Mouse (Mus musculus) hindbrain, embryonic 10.5 days (tissue): ENCODE results near the gene Ift122. TPM values are rescaled to one million over a fixed set of nuclear protein-coding genes. Genes with fewer than 3 reads are reported as not detected.

Source experiments
- DNase-seq: peaks from one replicate; pipeline ENCODE4 v3.0.0-alpha.2; 2017; ENCODE audit warnings: low spot score
- H3K27ac ChIP-seq: fragments of 300-500 bp; sonication (generic); 2 replicates; pipeline ENCODE4 v1.5.1; 2016; ENCODE audit warnings: mild to moderate bottlenecking, moderate library complexity
- H3K27me3 ChIP-seq: fragments of 300-500 bp; sonication (generic); 2 replicates; pipeline ENCODE4 v1.6.1; 2016; ENCODE audit warnings: mild to moderate bottlenecking; ENCODE audit not compliant: poor library complexity, insufficient read depth, severe bottlenecking
- H3K36me3 ChIP-seq: fragments of 300-500 bp; sonication (generic); 2 replicates; pipeline ENCODE4 v1.6.1; 2016; ENCODE audit warnings: mild to moderate bottlenecking, moderate library complexity
- H3K4me1 ChIP-seq: fragments of 300-500 bp; sonication (generic); replicated peaks from 2 replicates; pipeline ENCODE4 v1.6.1; 2016; ENCODE audit warnings: mild to moderate bottlenecking
- H3K4me3 ChIP-seq: fragments of 300-500 bp; sonication (generic); 2 replicates; pipeline ENCODE4 v1.5.1; 2016; ENCODE audit warnings: mild to moderate bottlenecking, moderate library complexity
- H3K9me3 ChIP-seq: fragments of 300-500 bp; sonication (generic); 2 replicates; pipeline ENCODE4 v1.6.1; 2016; ENCODE audit warnings: mild to moderate bottlenecking, moderate library complexity
- WGBS: fragments of 180-500 bp; shearing (Covaris S2); methylation state at CpG from one replicate; pipeline ENCODE4 v1.1.7; 2016; 5-methylcytosine and 5-hydroxymethylcytosine counted together
- polyA plus RNA-seq: library from polyadenylated mRNA; unstranded; fragments of >200 nt; fragmentation: Nextera tagmentation; extraction: Ambion mirVana; gene quantifications from 2 replicates; pipeline ENCODE4 v1.2.1, GENCODE M21; 2016

The Ift122 gene
- polyA plus RNA-seq, 1 experiment from 2014 or later = 28.8 TPM

DNA sequence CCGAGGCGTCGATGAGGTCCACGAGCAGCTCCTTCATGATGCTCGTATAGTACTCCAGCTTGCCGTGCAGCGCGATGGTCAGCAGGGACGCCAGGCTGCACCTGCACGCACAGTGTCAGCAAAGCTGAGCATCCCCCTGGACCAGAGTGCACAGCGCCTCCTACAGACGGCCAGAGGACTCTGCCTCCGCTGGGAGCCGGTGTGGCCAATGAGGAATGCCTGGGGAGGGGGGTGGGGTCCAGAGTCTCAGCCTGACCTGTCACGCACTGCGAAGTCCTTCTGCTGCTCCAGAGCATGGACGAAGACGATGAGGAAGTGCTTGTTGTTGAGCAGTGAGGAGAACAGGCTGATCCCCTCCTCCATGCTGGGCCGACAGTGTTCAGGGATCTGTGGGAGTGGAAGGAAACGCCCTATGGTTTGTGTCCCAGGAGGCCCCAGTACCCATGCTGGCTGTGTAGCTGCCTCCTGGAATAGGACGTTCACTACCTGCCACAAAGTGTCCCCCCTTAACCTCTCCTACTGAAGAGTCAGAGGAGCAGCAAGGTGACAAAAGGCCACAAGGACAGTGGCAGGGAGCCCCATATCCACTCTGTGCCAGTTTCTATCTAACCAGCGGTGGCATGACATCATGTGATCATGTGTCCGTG, 109.3 kb downstream of the Ift122 start:
- H3K27me3 ChIP-seq = peaks cover 11% of the 10 kb centered on the region; the same call in 1 of the 2 replicates
- H3K4me3 ChIP-seq = no peak overlapping the region
- no peak overlapping the region for H3K27ac ChIP-seq
- H3K4me1 ChIP-seq = peaks cover 49% of the 10 kb centered on the region
- no peaks in the 10 kb centered on the region for H3K9me3 ChIP-seq
- peak; percentile 50 for DNase-seq
- WGBS = 40% methylated on average over 23 of the region's 23 CpGs
- peaks cover 7% of the 10 kb centered on the region; the same call in 1 of the 2 replicates for H3K36me3 ChIP-seq

DNA sequence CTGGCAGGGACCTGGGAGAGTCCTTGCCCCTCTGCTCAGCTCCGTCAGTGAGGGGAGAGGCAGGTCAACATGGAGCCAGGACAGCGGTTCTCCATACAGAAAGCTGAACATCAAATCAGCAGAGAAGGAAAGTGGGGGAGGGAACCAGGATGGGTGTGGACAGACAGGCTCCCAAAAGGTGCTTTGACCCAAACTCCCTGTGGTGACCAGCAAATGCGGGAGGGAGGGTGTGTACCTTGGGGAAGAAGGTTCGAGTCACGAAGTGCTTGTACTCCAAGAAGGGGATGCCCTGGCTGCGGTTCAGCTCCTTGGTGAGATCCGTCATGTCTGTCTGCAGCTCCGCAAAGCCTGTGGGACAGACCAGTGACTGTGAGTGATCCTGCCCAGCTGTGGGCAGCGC, 110.4 kb downstream of the Ift122 start:
- Histone ChIP-seq H3K4me3 (no peak overlapping the region), H3K27ac (peak overlapping the region; percentile 23; the same call in 1 of the 2 replicates), H3K4me1 (peaks cover 50% of the 10 kb centered on the region), H3K36me3 (peaks cover 7% of the 10 kb centered on the region; the same call in 1 of the 2 replicates), H3K9me3 (no peaks in the 10 kb centered on the region), H3K27me3 (peaks cover 11% of the 10 kb centered on the region; the same call in 1 of the 2 replicates)
- WGBS = 75% methylated on average over 9 of the region's 9 CpGs
- no peak for DNase-seq

GRCm38 (mm10) chr6:115966227-115966966, 113.1 kb downstream of the Ift122 start:
- H3K4me3 ChIP-seq = no peak overlapping the region
- 93% methylated on average over 19 of the region's 19 CpGs for WGBS
- 0 out of 2 replicates have a peak, but pooled peaks cover 4% of the 10 kb centered on the region for H3K36me3 ChIP-seq
- no peak for DNase-seq
- H3K27ac ChIP-seq = no peak overlapping the region
- H3K9me3 ChIP-seq = no peaks in the 10 kb centered on the region
- peaks cover 11% of the 10 kb centered on the region; the same call in 1 of the 2 replicates for H3K27me3 ChIP-seq
- peaks cover 45% of the 10 kb centered on the region for H3K4me1 ChIP-seq

- Histone ChIP-seq H3K9me3 (no peaks in the 10 kb centered on the region), H3K4me1 (peaks cover 52% of the 10 kb centered on the region), H3K27me3 (peaks cover 11% of the 10 kb centered on the region; the same call in 1 of the 2 replicates), H3K27ac (0 out of 2 replicates have a peak overlapping the region, but pooled peaks have one; percentile 57), H3K36me3 (0 out of 2 replicates have a peak, but pooled peaks cover 4% of the 10 kb centered on the region), H3K4me3 (no peak overlapping the region)
- no peak for DNase-seq
- 90% methylated on average over 15 of the region's 15 CpGs for WGBS
Measured at GRCm38 (mm10) chr6:115967291-115967880, 114.1 kb downstream of the Ift122 start.

- Histone ChIP-seq H3K4me3 (no peak overlapping the region), H3K4me1 (peaks cover 50% of the 10 kb centered on the region), H3K27ac (peak overlapping the region; percentile 57), H3K27me3 (peaks cover 10% of the 10 kb centered on the region; the same call in 1 of the 2 replicates), H3K9me3 (no peaks in the 10 kb centered on the region), H3K36me3 (0 out of 2 replicates have a peak, but pooled peaks cover 4% of the 10 kb centered on the region)
- no peak for DNase-seq
- WGBS = 82% methylated on average over 5 of the region's 5 CpGs
Measured at GRCm38 (mm10) chr6:115968086-115968485, 114.8 kb downstream of the Ift122 start.

GRCm38 (mm10) chr6:115968700-115969099, 115.4 kb downstream of the Ift122 start:
- no peak for DNase-seq
- Histone ChIP-seq H3K27ac (peak overlapping the region; percentile 57), H3K4me3 (no peak overlapping the region), H3K9me3 (no peaks in the 10 kb centered on the region), H3K27me3 (peaks cover 5% of the 10 kb centered on the region; the same call in 1 of the 2 replicates), H3K4me1 (peaks cover 47% of the 10 kb centered on the region), H3K36me3 (0 out of 2 replicates have a peak, but pooled peaks cover 4% of the 10 kb centered on the region)
- WGBS = 70% methylated on average over 6 of the region's 6 CpGs

GRCm38 (mm10) chr6:115969103-115969502, 115.8 kb downstream of the Ift122 start:
- H3K9me3 ChIP-seq = no peaks in the 10 kb centered on the region
- H3K27ac ChIP-seq = 0 out of 2 replicates have a peak overlapping the region, but pooled peaks have one; percentile 57
- peaks cover 50% of the 10 kb centered on the region for H3K4me1 ChIP-seq
- no peak overlapping the region for H3K4me3 ChIP-seq
- no peak for DNase-seq
- H3K27me3 ChIP-seq = 0 out of 2 replicates have a peak, but pooled peaks cover 1% of the 10 kb centered on the region
- 76% methylated on average over 9 of the region's 9 CpGs for WGBS
- 0 out of 2 replicates have a peak, but pooled peaks cover 4% of the 10 kb centered on the region for H3K36me3 ChIP-seq

DNA sequence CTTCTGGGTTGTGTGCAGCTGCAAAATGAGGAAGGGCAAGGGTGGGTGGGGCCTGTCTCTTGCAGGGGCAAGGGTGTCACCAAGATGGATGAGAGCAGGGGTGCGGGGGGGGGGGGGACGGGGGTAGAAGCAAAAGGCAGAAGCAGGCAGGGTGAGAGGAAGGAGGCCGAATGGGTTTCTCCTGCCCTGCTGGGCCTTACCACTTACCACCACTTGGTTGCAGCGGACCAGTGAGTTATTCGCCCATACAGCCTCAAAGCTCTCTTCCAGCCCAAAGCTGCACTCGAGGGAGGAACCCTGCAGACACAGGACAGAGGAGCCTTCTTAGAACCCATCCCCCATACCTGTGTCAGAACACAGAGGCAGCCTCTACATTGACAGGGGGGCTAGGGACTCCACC, 116.7 kb downstream of the Ift122 start:
- no peaks in the 10 kb centered on the region for H3K9me3 ChIP-seq
- no peak for DNase-seq
- H3K36me3 ChIP-seq = 0 out of 2 replicates have a peak, but pooled peaks cover 4% of the 10 kb centered on the region
- no peaks in the 10 kb centered on the region for H3K27me3 ChIP-seq
- H3K4me3 ChIP-seq = no peak overlapping the region
- peaks cover 52% of the 10 kb centered on the region for H3K4me1 ChIP-seq
- WGBS = 65% methylated on average over 5 of the region's 6 CpGs
- peak overlapping the region; percentile 16; the same call in 1 of the 2 replicates for H3K27ac ChIP-seq

- H3K9me3 ChIP-seq = no peaks in the 10 kb centered on the region
- DNase-seq = no peak
- WGBS = 75% methylated on average over 13 of the region's 13 CpGs
- no peak overlapping the region for H3K4me3 ChIP-seq
- no peaks in the 10 kb centered on the region for H3K36me3 ChIP-seq
- H3K27me3 ChIP-seq = no peaks in the 10 kb centered on the region
- peaks cover 52% of the 10 kb centered on the region for H3K4me1 ChIP-seq
- peak overlapping the region; percentile 53 for H3K27ac ChIP-seq
Measured at GRCm38 (mm10) chr6:115971273-115972060, 118.2 kb downstream of the Ift122 start.

DNA sequence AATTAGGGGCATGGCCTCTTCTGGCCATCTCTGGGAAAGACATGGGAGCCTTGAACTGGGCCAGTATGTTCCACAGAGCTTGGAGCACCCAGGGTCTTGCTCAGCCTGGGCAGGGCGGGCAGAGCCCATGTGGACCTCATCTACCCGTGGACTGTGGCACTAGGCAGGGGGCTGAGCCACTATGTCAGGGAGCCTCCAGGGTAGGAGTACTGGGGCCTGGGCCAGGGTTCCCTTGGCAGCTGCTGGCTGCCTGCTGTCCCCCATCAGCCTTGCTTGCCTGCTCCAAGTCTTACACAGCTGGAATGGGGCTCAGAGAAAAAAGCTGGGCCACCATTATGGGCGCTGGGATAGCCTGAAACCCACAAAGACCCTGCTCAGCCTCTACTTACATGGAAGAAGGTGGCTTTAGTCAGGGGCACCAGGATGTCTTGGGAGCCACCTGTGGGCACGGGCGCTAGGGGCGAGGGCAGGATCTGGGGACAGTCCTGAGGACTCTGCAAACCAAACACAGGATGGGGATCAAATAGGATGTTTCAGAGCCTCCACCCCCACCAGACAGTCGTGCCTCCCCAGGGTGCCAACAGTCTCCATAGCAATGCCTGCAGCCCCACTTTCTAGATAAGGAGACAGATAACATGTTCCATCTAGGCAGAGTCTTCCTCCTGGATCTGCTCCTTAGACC, 119.0 kb downstream of the Ift122 start:
- no peaks in the 10 kb centered on the region for H3K9me3 ChIP-seq
- H3K27me3 ChIP-seq = no peaks in the 10 kb centered on the region
- H3K36me3 ChIP-seq = no peaks in the 10 kb centered on the region
- H3K4me1 ChIP-seq = peaks cover 52% of the 10 kb centered on the region
- no peak for DNase-seq
- H3K27ac ChIP-seq = peak overlapping the region; percentile 53; the same call in 1 of the 2 replicates
- WGBS = 80% methylated on average over 7 of the region's 7 CpGs
- no peak overlapping the region for H3K4me3 ChIP-seq

DNA sequence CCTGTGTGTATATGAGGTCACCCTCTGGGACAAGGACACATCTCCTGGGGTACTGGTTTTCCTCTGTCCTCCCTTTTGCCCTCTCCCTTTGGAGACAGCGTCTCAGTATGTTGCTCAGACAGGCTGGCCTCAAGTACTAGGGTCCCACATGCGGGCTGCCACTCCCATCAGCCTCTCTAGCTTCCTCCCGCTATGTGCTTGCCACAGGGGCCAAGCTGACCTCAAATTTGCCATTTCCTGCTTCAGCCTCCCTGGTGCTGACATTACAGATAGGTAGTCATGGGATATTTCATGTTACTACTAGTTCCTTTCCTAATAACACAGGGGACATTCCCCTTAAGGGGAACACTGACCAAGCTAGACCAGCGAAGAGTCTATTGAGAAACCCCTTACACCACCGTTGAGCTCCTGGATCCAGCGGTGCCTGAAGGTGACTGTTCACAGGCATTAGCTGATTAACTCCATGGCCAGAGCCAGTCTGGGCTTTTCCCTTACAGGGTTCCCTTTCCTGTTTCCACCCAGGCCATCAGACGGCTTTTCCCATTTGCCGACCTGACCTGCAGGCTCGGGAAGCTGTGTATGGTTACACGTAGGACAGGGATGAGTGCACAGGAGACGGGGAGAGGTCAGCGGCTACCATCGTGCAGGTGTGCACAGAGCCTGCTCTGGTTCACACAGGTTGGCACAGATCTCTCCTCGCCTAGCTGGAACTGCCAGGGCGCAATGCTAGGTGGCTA, 120.0 kb downstream of the Ift122 start:
- no peaks in the 10 kb centered on the region for H3K9me3 ChIP-seq
- no peak for DNase-seq
- peaks cover 45% of the 10 kb centered on the region for H3K4me1 ChIP-seq
- no peak overlapping the region; the same call in 1 of the 2 replicates for H3K4me3 ChIP-seq
- H3K36me3 ChIP-seq = no peaks in the 10 kb centered on the region
- H3K27me3 ChIP-seq = no peaks in the 10 kb centered on the region
- WGBS = 83% methylated on average over 15 of the region's 15 CpGs
- no peak overlapping the region for H3K27ac ChIP-seq
